Mouse (Mus musculus): ENCODE results near the gene Rnf32. TPM values are rescaled to one million over a fixed set of nuclear protein-coding genes. Genes with fewer than 3 reads are reported as not detected.

The Rnf32 gene
- polyA plus RNA-seq (2017; shearing (Covaris generic)): 1.6 TPM

DNA sequence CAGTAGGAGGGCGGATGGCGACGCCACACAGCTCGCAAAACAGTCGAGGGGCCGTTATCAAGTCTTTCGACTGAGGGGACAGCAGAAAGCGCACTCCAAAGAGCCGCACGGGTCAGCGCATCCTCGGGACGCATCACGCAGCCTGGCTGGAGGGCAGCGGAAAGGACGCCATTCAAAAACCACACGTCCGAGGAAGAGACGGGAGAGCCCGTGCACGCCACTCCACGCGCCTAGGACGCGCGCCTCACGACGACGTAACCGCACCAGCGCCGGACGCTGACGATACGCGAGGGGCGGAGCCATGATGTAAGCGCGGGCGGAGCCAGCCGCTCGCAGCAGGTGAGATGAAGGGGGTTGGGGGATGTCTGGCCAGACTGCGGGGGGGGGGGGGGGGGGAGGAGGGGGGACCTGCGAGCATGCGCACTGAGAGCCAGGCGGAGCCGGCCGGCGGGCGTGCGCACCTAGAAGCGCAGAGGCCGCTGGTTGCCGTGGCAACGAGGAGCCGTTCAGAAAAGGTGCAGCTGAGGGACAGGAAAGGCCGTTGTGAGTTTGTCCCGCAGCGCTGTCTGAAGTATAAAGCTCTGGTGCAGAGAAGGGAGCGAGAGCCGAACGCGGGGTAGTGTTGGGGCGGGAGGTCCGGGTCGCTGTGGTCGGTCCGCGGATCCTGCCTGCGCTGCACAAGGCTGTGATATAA, at the start of gene Rnf32:
Gene Rnf32, plus strand, starts transcription at position 423 of the 694 bp plus-strand sequence.

Other genes with a start within 250 kb of the Rnf32 start
- 2.8 TPM for gene Lmbr1, start 182.4 kb downstream of the Rnf32 start, polyA plus RNA-seq (2017; shearing (Covaris generic))
- 41.7 TPM for gene Nom1, start 238.7 kb downstream of the Rnf32 start, polyA plus RNA-seq (2017; shearing (Covaris generic))

Data from activated CD4-positive, CD25-positive, alpha-beta regulatory T cell, adult 9 weeks (primary cell).